Mouse (Mus musculus): ENCODE results near the gene Colq.

Gene Colq

DNA sequence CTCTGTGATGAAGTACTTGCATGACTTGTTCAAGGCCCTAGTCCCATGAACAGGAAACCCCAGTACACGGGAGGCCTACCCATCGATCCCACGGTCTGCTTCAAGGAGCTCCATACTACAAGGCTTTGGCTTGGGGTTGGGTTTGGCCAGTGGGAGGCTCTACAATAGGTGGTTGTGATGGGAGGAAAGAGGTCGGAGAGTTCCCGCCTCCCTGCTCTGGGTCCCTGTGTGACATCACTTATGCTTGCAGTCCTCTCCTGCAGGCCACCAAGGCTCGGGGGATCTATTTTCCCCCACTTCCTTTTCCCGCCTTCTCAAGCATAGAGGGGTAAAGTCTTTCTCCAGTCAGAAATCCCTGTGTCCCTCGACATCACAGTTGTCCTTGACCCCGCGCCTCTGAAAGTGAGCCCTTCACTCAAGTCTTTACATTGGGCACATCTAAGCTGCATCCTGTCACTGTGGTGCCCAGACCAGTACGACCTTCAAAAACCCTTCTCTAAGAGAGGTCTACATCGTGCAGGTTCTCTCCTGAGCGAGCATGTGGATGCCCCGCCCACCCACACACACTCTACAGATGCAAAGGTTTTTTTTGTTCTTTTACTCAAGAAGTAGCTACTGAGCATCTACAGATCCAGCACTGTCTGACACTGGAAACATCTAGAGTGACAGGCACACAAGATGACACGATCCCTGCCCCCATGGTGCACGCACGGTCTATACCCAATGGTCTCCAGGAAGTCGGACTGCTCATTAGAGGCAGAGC is 16.1 kb downstream of the Colq start:
- DNase-seq = no peak

DNA sequence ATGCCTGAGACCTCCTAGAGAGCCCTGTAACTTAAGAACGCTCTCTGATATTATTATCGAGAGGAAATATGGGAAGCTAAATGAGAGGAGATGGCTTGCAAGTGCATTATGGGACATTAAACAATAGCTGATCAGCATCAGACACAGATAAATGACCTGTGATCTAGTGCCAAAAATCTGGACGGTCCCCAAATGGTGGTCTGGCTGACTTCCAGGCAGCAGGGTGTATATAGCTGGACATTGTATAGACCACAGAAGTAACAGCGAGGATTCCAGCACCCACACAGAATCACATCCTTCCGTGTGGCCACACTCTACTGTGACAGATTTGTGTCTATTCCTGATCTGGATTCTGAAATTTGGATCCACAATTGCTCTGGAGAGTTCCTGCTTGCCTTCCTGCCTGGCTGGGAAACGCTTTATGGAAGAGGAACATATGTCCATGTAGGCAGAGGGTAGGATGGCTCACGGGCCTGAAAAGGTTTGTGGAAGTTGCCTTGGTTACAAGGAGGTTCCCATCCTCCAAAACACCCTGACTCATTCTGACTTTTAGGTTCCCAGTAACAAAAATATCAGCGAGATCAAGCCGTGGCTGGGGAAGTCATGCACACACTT is 18.5 kb downstream of the Colq start:
- no peak for DNase-seq

DNA sequence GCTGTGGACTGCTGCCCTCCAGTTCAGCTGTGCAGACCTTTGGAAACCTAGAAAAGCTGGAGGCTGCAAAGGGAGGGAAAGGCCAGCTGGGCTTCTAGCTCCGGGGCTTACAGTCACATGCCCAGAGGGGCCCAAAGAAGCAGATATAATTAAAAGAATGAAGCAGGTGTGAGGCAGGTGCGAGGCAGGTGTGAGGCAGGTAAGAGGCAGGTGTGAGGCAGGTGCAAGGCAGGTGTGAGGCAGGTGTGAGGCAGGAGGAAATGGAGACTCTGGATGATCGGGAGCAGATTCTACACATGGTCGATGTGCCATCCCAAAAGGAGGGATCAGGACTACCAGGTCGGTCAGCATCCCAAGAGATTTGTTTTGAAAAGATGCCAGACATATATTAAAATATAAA is 19.7 kb downstream of the Colq start:
- no peak for DNase-seq

DNA sequence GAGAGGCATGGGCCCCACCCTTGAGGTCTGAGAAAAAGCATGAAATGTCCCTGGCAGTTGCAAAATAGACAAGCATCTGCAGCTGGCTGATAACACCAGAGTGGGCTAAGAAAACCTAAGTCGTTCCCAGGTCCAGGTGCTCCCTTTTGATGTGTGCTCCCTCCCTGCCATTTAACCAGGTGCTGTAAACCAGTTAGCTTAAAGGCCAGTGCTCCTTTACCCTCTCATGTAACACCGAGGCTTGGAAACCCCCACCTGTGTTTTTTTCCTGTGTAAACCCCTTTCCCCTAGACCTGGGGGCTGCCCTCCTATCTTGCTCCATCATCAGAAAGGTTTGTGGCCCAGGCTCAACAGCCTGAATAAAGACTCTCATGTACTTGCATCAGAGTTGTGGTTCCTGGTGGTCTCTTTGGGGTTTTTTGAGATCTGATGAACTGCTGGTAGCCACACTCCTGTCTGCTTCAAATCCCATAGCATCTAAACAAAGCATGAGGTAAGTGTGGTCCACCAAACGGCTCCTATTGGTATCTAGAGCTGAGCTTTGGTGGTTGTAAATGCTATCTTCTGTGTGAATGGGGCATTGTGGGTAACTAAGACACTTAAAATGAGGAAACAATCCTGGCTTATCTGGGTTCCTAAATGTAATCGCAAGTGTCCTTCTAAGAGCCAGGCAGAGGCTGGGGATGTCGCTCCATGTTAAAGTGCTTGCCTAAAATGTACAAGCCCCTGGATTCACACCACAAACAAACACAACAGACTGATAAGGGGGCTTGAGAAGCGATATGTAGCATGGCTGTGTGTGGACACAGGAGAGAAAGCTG is 20.8 kb downstream of the Colq start:
- no peak for DNase-seq

DNA sequence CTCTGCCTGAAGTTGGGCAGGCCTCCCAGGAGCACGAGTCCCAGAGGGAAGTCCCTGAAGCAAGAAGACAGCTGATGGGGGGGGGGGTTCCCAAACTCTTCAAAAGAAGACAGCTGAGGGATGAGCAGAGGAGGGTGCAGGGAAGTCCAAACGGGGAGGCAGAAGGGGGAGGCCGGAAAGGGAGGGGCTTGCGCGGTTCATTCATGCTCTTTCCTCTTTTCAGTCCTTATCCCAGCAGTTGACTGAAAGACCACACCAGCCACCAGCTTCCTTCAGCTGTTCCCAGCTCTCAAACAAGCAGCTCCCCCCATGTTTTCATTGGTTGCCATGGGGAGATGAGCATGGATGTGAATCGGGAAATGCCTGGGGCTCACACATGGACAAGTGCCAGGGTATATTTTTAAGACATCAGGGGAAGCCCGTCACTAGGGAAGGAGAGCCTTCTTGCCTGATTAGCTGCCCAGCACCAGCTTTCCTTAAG is 22.0 kb downstream of the Colq start:
- DNase-seq = peak; percentile 49

DNA sequence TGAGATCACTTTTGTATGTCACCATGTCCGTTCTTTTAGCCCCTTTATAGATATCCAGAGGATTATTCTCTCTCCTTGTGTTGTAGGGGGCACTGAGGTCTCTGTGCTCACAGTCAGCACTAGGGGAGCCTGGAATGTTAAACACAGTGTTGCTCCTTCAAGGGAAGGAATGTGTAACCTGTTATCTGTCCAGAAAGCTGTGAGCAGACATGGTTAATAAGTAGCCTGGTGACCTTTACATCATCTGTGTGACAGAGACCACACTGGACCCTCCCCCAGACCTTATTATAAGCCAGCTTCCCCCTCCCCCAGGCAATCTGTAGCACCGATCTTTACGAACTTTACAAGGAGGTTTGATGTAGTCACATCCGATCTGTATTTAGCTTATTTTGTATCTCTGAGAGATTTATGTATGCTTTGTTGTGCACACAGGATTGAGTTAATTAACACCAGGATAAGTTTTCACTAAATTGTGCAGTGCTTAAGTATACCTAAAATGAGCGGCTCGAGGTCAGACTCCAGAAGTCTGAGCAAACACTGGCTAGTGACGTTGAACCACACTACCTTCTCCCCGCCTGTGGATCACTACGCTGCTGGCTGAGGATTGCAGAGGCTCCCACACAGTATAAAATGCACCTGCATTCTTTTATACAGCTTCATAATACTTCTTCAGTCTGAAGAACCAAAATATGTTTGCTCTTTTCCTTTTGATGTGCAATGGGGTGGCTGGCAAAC is 25.5 kb downstream of the Colq start:
- DNase-seq = no peak

DNA sequence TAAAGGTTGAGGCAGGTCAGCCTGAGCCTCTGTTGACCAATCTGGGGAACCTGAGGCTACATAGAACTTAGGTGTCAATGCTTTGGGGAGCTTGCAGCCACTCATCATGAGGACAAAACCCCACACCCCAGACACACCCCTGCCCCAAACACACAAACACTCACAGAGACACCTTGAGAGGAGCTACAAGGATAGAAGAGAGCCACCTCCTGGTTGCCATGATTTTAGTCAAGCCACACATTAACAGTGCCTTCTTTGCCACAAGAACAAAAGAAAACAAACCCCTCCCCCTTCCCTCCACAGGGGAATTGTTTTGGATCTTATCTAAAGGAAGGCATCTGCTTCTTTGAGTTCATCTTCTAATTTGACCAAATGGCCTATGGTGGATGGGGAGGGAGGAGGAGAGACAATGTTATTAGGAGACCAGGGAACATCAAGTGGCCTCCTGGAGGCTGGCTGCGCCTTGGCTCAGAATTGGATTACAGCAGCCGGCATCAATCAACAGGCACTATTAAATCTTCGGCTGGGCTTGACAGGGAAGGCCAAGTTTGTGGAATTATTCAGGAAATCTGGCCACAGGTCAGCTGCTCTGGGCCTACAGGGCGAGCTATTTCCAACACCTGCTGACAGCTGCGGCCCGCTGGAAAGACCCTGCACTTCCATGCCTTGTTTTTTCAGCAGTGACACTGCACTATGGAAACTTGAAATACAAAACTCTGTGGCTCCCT is 26.5 kb downstream of the Colq start:
- peak; percentile 64 for DNase-seq

DNA sequence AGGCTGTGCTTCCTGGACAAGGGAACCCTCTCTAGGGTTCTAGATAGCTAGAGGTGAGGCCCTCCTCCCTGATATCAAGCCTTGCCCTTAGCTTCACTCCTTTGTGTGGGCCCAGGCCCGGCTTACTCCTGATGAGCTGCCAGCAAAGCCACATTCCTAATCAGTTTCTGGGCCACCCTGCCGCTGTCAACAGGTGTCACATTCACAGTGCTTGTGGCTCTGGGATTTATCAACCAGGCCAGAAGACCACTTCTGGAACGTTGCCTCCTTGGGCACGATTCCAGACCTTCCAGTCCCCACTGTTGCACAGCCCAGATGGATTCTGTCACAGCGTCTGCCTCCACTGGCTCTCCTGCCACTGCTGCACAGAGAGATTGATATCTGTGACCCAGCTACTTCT is 30.3 kb downstream of the Colq start:
- no peak for DNase-seq

DNA sequence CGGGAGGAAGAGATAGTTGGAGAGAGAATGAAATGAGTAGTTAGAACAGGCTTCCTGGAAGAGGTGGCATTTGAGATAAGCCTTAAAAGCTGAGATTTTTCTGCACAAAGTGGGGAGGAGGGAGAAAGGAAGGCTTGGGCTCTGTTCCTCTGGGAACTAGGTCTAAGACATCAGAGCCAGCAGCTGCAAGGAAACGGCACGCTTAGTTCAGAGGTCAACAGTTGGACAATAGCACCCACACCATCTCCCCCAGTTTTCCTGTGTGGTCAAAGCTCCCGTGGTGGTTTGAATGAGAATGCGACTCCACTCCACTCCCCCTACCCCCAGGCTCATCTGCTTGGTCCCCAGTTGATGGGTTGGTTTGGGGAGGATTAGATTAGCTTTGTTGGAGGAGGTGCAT is 31.9 kb downstream of the Colq start:
- no peak for DNase-seq

DNA sequence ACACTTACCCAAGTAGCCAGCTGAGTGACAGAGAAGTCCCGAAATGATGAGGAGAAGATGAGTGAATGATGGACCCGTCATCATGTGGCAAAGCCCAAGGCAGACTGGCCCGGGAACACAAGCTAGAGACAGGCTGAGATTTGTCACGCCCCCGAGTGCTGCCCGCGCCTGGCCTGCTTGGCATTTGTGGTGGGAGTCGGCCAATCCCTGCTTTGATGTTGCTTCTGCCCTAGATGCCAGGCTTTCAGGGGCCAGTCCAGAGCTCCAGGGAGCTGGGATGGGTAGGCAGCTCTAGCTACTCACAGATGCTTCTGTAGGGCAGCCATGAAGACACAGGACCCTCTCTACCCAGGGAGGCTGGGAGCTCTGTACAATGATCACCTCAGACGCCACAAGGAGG is 33.4 kb downstream of the Colq start:
- DNase-seq = no peak

DNA sequence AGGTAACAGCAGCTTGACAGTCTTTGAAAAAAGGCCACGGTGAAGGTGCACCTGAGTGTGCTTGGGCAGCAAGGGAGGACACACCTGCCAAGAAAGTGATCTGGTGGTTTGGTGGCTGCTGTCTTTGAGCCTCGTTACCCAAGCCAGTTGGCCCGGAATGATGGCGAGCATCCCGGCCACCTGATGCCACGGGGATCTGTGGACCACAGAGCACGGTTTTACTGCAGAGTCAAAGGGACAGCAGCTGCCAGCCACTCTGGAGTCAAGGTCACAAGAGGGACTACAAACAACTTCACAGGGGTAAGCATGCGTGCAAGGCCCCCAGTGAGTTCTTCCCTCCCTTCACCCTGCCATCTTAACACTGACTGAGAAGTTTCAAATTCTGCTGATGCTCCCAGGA is 33.9 kb downstream of the Colq start:
- DNase-seq = no peak

DNA sequence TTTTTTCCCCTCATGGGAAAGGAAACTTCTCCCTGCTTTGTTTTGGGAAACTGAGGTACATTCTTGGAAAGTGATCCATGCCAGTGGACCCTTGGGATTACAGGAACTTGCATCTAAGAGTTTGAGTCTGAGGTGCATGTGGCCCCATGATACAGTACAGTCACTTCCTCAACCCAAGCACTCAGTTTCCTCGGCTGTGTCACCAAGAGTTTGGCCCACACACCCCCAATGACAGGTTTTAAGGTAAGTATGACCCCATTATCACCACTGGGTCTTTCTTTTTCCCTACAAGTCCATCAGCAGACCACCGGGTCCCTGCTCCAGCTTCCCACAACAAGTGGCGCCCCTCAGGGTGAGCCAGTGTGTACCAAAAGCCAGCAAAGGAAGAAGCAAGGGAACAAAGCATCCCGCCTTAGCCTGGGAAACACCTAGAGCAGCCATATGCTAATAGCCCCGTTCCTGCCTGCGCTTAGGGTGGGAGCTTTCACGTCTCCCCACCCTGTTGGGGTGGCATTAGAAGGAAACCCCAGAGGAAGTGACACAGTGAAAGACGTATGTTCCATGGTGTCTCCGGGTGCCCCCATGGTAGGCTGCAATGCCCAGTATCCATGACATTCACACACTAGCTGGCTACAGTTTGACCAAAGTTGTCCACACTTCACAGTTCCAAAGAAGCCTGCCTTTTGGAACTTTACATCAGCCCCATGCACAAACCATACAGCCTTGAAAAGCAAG is 34.5 kb downstream of the Colq start:
- no peak for DNase-seq

DNA sequence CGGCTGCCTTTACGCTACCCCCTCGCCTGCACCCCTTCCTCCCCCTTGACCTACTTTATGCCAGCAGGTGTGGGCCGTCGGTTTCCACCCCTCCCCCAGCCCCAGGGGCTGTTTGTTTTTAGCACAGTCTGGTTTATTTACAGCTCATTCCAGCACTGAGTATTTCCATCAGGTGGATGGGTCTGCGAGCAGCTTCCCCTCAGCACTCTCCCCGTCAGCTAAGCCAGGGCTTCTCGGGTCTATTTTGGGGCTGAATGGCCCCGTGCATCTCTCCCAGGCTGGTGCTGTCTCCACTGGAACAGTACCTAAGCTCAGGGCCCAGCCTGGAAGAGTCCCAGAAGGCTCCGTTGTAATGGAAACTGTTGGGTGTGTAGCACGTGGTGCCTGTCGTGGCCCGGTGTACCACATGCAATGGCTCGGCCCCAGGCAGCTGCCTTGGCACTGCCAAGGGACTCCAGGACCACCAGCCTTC is 35.1 kb downstream of the Colq start:
- DNase-seq = no peak

DNA sequence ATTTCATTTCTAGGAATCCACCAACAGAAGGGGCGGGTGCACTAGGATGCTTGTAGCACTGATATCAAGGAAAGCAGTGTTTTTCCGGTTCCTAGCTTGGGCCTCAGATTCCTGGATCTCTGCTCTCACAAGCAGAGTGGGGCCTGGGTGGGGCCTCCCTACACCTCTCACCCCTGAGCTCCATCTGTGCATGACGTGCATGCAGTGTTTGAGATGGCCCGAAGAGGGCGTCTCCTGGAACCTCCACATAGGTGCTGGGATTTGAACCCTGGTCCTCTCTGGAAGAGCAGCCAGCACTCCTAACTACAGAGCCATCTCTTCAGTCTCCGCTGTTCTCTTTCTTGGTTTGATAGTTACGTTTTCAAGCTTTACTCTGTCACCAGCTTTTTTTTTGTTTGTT is 36.1 kb downstream of the Colq start:
- DNase-seq = no peak

DNA sequence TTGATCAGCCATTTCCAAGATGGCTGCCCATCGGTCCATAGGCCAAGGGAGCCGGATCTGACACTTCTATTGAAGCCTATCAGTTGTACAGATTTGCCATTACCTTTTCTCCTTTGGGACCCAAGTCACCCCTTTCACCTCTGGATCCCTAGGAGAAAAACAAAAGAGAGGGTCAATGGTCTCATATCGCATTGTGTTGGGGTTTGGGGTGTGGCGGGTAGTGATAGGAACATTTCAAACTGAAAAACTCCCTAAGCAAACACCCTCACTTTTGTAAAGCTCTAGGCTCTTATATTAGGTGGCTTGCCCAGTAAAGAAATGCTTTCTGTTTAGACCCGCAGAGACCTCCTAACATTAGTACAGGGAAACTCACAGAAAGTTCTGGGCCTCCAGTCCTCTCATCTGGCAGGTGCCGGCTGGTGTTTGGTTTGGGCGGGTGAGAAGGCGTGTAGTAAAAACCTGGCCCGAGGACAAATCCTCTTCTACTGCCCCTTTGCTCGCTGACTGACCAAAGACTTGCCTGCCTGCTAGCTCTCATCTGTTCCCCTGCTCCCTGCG is 47.2 kb downstream of the Colq start:
- DNase-seq = no peak

DNA sequence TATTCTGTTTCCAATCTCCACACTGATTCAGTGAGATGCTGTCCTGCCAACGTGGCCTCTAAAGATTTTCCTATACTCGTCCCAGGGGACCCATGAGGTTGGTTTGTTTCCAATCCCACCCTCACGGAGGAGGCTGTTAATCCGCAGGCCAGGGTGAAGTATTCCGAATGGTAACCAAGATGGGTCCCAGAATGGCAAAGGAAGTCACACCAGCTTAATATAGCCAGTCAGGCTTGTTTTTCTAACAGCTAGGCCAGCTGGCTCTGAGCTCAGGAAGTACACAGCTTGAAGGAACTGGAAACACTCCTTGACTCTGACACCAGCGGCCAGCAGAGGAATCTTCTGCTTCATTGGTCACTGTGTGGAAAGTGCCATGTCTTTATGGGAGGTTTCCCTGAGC is 53.8 kb downstream of the Colq start:
- DNase-seq = peak; percentile 35

DNA sequence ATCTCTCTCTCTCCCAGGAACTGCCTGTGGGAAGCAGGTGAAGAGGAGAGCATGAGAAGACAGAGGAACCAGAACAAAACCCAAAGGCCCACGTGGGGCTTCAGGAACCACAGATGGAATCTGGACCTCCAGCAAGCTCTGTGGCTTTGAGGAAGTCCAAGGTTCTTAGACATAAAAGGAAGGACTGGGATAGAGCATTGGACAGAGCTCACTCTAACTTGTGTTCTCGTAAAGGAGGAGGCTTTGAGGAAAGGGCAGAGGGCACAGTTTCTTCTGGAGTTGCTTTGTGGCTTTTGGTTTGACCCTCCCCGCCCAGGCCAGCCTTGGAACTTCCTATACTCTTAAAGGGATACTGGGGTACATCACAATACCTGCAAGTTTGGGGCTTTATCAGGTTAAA is 58.5 kb downstream of the Colq start:
- peak; percentile 75 for DNase-seq

DNA sequence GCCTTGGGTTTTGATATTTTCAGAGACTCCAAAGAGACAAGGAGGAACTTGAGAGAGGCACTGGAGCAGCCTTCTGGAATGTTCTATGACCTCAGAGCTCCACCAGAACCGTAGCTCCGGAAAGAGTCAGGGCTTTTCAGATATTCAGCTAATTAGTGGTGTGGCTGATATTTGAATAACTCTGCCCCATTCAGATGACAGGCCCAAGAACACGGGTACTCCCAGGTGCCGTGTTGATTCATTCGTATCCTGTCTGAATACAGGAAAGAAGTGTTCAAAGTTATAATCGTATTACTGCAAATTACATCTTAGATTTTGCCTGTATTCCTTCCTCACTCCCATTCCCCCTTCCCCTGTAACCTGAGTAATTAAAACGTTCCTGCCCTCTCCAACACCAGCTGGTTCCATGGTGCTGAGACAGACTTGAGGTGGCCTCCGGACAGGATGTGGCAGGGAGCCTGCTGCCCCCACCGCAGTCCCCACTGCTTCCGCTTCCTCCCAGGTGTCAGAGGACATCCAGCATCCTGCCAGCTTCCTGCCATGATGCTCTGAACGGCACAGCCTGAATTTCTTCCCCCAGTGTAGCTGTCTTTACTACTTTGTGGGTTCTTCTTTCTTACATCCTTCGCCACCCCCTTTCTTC is 59.5 kb downstream of the Colq start:
- DNase-seq = peak; percentile 48

DNA sequence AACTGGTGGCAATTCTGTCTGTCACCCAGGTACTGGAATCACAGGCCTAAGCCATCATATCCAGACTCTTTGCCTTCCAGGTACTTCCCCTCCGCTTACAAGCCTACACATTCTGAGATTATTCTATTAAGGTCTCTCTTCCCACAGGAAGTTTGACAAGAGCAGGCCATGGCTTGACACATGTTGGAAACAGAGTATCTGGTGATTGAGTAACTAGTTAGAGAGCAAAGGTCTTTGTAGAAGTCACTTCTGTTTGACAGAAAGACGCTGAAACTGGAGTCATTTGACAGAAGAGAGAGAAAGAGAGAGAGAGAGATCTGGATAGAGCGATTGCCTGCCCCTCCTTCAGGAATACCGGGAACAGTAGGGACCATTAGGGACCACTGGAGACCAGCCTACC is 60.3 kb downstream of the Colq start:
- peak; percentile 75 for DNase-seq

DNA sequence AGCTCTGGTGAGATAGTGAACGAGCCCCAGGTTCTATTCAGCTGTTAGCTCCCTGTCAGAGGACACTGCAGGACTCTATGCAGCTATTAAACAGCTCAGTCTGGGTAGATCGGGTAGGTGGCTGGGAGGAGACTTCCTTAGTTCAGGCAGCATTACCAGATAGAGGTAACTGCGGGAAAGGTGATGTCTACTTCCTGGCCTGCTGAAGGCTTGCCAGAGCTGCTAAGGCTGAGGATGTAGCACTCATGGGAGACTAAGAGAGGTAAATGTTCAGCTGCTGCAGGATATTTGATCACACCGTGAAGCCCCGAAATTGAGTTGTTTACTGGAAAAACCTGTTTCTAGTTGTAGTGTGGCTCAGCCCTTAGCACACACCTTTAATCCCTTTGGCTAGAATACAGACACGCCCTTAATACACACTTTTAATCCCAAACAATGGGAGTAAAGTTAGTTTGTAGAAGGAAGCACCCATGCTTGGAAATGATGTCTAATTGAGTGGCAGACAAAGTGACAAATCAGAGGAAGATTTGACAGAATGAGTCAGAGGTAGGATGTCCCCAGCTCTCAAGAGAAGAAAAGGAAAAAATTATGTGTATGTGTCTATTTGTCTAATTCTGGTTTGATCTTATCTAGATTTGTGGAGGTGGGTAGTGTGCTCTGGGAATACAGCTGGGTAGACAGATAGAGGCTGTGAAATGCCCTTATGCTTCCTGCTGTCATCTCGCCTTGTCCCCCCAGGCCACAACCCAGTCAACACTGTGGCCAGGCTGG is 65.9 kb downstream of the Colq start:
- no peak for DNase-seq

Measured in kidney, adult 9 months (tissue).